Mouse (Mus musculus) fat pad, adult 2 months (tissue): ENCODE measurements at regions not wholly inside any gene's neighbourhood (a gene's known extent, or its start where the extent isn't known, plus 50 kb on each side); places are given as distances from the start of the nearest gene placed in this dataset.
A peak's percentile ranks its signal among the peaks of the same experiment; 100 is the strongest.

ENCODE experiments used
- DNase-seq: peaks from one replicate; pipeline ENCODE4 v3.0.0-alpha.2; 2011; ENCODE audit warnings: low read depth, low spot score; ENCODE audit errors: extremely low read depth

- DNase-seq, result no peak
Measured at GRCm38 (mm10) chr4:150726136-150726480, 74.1 kb upstream of the Slc45a1 start.

GRCm38 (mm10) chr4:150725443-150726135 lies 73.6 kb upstream of the Slc45a1 start:
- DNase-seq, result no peak

DNA sequence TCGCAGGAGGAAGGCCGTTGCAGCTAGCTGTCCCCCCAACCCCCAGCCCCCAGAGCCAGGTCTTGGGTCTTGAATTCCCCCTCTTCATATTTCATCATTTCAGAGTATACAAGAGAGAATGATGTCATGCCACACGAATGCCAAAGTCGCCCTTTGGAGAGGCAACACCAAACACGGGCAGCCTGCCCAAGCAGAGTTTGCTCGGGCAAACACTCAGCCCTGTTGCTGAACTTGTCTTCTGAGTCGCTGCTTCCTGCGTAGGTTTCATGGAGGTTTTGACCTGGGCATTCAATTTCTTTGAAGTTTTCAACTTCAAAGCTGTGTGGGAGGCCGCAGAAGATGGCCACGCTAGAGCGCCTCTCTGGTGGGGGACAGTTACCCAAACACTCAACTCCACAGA lies 72.8 kb upstream of the Slc45a1 start:
- no peak for DNase-seq

DNA sequence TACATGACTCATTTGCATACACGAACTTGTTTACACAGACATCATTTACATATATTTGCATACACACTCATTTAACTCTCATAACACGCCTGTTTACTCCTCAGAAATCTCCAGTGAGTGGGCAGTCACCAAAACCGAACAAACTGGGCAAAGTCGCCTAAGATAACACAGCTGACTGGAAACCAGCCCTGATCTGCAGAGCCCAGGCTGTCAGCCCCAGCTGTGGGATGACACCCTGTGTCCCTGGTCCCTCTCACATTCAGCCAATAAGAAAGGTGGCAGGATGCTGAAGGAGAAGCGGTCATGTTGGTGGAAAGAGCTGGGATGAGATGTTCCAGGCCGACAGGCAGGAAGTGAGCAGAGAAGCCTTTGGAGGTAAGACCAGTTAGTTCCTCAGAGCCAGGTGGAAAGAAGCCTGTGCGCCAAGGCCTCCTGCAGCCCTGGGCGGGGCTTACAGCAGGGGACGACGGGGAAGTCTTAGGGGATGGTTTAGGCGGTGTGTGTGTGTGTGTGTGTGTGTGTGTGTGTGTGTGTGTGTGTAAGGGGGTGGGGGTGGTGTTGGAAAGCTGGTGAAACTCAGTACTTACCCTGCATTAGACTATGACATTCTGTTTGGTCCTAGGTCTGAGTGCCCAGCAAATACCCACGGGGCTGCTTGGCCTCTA lies 69.8 kb upstream of the Slc45a1 start:
- no peak for DNase-seq

- no peak for DNase-seq
Measured at GRCm38 (mm10) chr4:150717866-150718265, 65.9 kb upstream of the Slc45a1 start.

DNA sequence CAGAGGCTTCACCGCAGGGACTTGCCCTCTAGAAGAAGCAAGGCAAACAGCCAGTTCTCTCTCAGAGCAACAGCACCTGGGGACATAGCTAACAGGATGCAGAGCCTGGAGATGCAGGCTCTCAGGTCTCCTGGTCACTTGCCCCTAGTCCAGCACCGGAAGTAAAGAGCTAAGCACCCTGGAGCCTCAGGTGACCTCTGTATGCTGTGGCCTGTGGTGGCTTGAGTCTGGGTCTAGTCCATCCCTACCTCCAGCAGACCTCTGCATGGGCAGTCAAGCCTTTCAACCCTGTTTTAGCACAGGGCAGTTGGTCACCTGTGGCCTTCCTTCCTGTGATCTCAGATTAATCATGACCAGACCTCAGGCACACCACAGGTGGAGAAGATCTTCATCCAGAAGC lies 63.1 kb upstream of the Slc45a1 start:
- DNase-seq, result no peak

DNA sequence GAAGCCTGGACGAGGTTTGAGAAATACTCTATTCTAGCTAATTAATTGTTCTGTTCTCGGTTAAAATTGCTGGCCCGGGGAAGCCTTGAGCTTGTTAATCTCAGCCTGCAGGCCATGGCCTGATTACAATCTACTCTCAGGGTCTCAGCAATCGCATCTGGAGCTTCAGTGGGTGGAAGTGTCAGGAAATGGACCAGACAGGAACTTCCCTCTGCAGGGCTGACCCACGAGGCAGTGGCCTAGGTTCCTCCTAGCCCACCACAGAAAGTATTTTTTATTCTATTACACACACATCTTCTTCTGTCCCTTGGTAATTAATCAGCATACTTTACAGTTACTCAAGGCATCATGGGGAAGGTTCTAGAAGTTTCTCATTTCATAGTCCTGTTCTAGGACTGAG lies 61.3 kb upstream of the Slc45a1 start:
- no peak for DNase-seq

DNA sequence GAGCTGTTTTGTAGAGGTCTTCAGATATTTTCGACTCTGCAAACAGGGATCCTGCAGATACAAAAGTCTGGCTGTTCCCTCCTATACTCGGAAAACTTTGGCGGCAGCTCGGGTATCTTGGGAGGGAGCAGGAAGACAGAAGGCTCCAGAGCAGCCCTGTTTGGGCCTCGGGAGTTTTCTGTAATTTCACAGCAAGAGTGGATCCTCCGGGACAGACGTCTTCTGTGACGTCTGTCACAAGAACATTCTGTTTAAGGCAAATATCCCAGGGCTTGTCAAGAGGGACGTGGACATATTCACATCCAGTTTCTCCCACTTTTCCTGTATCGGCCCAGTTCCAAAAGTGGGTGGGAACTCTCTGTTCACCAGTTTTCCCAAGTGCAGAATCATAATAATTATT lies 60.9 kb upstream of the Slc45a1 start:
- DNase-seq, result no peak

DNA sequence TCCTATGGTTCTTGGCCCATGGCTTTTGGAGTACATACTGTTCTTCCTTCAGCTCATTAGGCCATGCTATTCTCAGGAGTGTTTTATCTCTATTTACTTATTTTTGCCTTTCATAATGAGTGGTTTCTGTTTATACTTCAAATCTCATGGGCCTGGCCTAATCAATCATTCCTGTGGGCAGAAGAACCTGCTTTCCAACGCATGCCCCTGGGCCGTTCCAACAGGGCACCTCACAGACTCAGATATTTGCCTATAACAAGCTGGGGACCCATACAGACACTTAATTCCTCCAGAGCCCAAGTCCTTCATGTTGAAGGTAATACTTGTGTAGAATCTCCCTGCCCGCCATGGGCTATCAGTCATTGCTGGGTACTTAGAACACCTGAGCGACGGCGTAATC lies 59.7 kb upstream of the Slc45a1 start:
- no peak for DNase-seq

GRCm38 (mm10) chr4:150709391-150710130 lies 57.6 kb upstream of the Slc45a1 start:
- no peak for DNase-seq

GRCm38 (mm10) chr4:150708572-150708984 lies 56.6 kb upstream of the Slc45a1 start:
- DNase-seq, result no peak

DNA sequence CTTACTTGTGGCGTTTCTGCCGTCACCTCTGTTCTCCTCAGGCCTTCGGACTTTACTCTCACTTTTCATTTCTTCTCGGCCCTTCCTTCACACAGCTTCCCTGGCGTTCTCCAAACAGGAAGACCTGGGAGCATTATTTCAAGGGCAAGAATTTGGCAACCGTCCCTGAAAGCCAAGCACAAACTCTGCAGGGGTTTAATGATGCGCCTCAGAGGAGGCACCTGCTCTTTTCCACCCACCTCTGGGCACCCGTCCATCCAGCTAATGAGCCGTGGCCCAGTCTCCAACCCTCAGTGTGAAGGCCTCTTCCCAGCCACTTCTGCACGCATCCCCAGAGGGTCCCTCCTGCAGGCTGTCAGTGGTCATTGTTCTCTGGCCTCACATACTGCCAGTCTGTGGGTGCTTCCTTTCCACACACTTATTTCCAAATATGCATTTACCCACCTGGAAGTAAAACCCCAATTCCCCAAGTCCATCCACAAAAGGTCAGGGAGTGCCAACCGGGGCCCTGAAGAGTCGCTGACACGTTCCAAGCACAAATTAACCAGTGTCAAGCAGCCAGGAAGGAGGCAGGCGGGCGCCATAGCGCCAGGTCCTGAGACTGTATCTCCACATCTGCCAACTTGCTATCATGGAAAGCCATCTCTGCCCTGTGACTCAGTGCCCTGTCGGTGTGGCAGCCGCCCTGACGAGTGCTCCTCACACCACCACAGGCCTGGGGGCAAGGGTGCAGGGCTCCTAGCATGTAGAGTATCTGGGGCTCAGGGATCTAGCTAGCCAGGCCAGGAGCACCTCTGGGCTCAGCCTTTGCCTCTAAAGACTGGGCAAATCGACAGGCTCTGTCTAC lies 56.0 kb upstream of the Slc45a1 start:
- DNase-seq, result no peak

- DNase-seq, result no peak
Measured at GRCm38 (mm10) chr4:150706793-150707724, 55.1 kb upstream of the Slc45a1 start.

GRCm38 (mm10) chr4:150706291-150706690 lies 54.3 kb upstream of the Slc45a1 start:
- DNase-seq, result no peak

GRCm38 (mm10) chr4:150703266-150703665 lies 51.3 kb upstream of the Slc45a1 start:
- peak; percentile 98 for DNase-seq
